Comparison of ENCODE assay signal across 20 mouse cellular contexts in the genomic region with DNA sequence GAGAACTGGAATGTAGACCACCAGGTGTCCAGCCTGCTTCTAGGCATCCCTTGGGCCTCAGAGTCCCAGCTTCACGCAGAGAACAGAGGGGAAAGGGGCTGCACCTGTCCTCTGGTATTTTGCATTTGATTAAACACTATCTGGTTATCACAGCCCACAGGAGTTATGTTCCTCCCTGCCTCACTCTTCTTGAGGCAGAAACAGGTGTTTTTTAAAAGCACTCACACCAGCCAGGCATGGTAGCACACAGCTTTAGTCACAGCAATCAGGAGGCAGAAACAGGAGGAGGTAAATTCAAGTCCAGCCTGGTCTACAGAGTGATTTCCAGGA. TPM values are rescaled to one million over a fixed set of nuclear protein-coding genes. Genes with fewer than 3 reads are reported as not detected.
A peak's percentile ranks its signal among the peaks of the same experiment; 100 is the strongest.
DNase-seq lines count a peak whose midpoint lies in the region; ATAC-seq and TF ChIP-seq lines count a peak whose summit lies in the region.
"Had no signal": no experiment of that assay in that cellular context is flagged by ENCODE, and none has a peak within 500 bp of the region (broad histone marks: within the 10 kb centered on the region; RNA-seq: fewer than 3 reads in every experiment).

No protein-coding gene starts in this region.

- DNase-seq in intestine, embryonic 14.5 days (ENCODE audit: low spot score): peak; percentile 41
- peak; percentile 19 for DNase-seq in limb, embryonic 11.5 days (ENCODE audit: low spot score)
- no peak for DNase-seq in limb, embryonic 10.5 days (ENCODE audit: low spot score)
- DNase-seq in spleen, postnatal 4 days (ENCODE audit: low spot score in 2 of 2): peak; percentile 10 to 59
- no peak for DNase-seq in spleen, postnatal 14 days (ENCODE audit: low spot score in 2 of 2)
- DNase-seq in urinary bladder, adult 2 months (ENCODE audit: low spot score): no peak
- DNase-seq: adrenal gland, postnatal 10 days; forebrain, postnatal 0 days; gastrocnemius, postnatal 14 days; heart, adult 18-20 months; kidney, postnatal 36 days; lung, adult 2 months; lung, postnatal 14 days; midbrain, embryonic 14.5 days; right cerebral cortex, postnatal 25 days had no signal

- H3K36me3 ChIP-seq in intestine, embryonic 14.5 days (ENCODE audit: control insufficient read depth, insufficient read depth, low read length): no peaks in the 10 kb centered on the region
- H3K36me3 ChIP-seq in intestine, postnatal 0 days (ENCODE audit: control insufficient read depth, insufficient read depth): no peaks in the 10 kb centered on the region
- H3K36me3 ChIP-seq in limb, embryonic 11.5 days (ENCODE audit: control insufficient read depth, insufficient read depth, low read length): no peaks in the 10 kb centered on the region
- no peaks in the 10 kb centered on the region for H3K36me3 ChIP-seq in limb, embryonic 10.5 days
- H3K36me3 ChIP-seq: embryonic facial prominence, embryonic 12.5 days; heart, embryonic 13.5 days; hindbrain, embryonic 13.5 days; neural tube, embryonic 12.5 days had no signal

- H3K9me3 ChIP-seq in intestine, embryonic 14.5 days (ENCODE audit: control insufficient read depth, low read length): no peaks in the 10 kb centered on the region
- H3K9me3 ChIP-seq in intestine, postnatal 0 days (ENCODE audit: control insufficient read depth): no peaks in the 10 kb centered on the region
- no peaks in the 10 kb centered on the region for H3K9me3 ChIP-seq in limb, embryonic 11.5 days (ENCODE audit: control insufficient read depth, low read length)
- no peaks in the 10 kb centered on the region for H3K9me3 ChIP-seq in limb, embryonic 10.5 days (replicated peaks)
- H3K9me3 ChIP-seq: embryonic facial prominence, embryonic 12.5 days; heart, embryonic 13.5 days; hindbrain, embryonic 13.5 days; neural tube, embryonic 12.5 days had no signal

- no peak overlapping the region for H3K9ac ChIP-seq in intestine, embryonic 14.5 days (ENCODE audit: low read length)
- no peak overlapping the region for H3K9ac ChIP-seq in intestine, postnatal 0 days (ENCODE audit: low read depth, low read length)
- H3K9ac ChIP-seq in limb, embryonic 11.5 days (ENCODE audit: low read length): no peak overlapping the region
- H3K9ac ChIP-seq: embryonic facial prominence, embryonic 12.5 days had no signal

- ATAC-seq in intestine, embryonic 14.5 days (replicated peaks; ENCODE audit: low FRiP score, low TSS enrichment, low read depth): no peak
- ATAC-seq in intestine, postnatal 0 days: no peak
- ATAC-seq in limb, embryonic 11.5 days (ENCODE audit: insufficient number of reproducible peaks, low FRiP score, low TSS enrichment, low read depth): no peak
- ATAC-seq: forebrain, postnatal 0 days had no signal

- H3K27me3 ChIP-seq in intestine, embryonic 14.5 days (replicated peaks; ENCODE audit: control insufficient read depth, insufficient read depth, low read length): no peaks in the 10 kb centered on the region
- 0 out of 2 replicates have a peak, but pooled peaks cover 3% of the 10 kb centered on the region for H3K27me3 ChIP-seq in intestine, postnatal 0 days (replicated peaks; ENCODE audit: control insufficient read depth, insufficient read depth, low read length)
- no peaks in the 10 kb centered on the region for H3K27me3 ChIP-seq in limb, embryonic 11.5 days (ENCODE audit: control insufficient read depth, insufficient read depth, low read length)
- H3K27me3 ChIP-seq in limb, embryonic 10.5 days (ENCODE audit: low read depth, poor library complexity, severe bottlenecking): peaks cover 28% of the 10 kb centered on the region
- H3K27me3 ChIP-seq: hindbrain, embryonic 13.5 days; neural tube, embryonic 12.5 days had no signal

- WGBS in intestine, embryonic 14.5 days: 64% methylated on average over 1 of the region's 1 CpGs
- 75% methylated on average over 1 of the region's 1 CpGs for WGBS in intestine, postnatal 0 days
- WGBS in limb, embryonic 11.5 days: 45% methylated on average over 1 of the region's 1 CpGs
- WGBS in limb, embryonic 10.5 days: 31% methylated on average over 1 of the region's 1 CpGs

- H3K4me2 ChIP-seq in intestine, embryonic 14.5 days (ENCODE audit: low read length): no peak overlapping the region
- no peak overlapping the region for H3K4me2 ChIP-seq in intestine, postnatal 0 days (replicated peaks; ENCODE audit: low read depth)
- H3K4me2 ChIP-seq in limb, embryonic 11.5 days (ENCODE audit: low read depth, severe bottlenecking): no peak overlapping the region

- TF ChIP-seq CTCF in intestine, postnatal 0 days (IDR thresholded peaks at IDR 0.05; ENCODE audit: low read depth): no peak

- no peak overlapping the region for H3K27ac ChIP-seq in intestine, embryonic 14.5 days (ENCODE audit: low read depth)
- H3K27ac ChIP-seq in intestine, postnatal 0 days (ENCODE audit: low read depth, low read length): no peak overlapping the region
- H3K27ac ChIP-seq in limb, embryonic 11.5 days (replicated peaks; ENCODE audit: low read depth, low read length): no peak overlapping the region
- H3K27ac ChIP-seq in limb, embryonic 10.5 days: no peak overlapping the region

- no peak overlapping the region for H3K4me3 ChIP-seq in intestine, embryonic 14.5 days (ENCODE audit: low read depth, low read length)
- H3K4me3 ChIP-seq in intestine, postnatal 0 days (ENCODE audit: low read depth, low read length): no peak overlapping the region
- H3K4me3 ChIP-seq in limb, embryonic 11.5 days (ENCODE audit: low read depth, low read length): no peak overlapping the region
- no peak overlapping the region for H3K4me3 ChIP-seq in limb, embryonic 10.5 days
- H3K4me3 ChIP-seq: neural tube, embryonic 12.5 days had no signal

- peaks cover 4% of the 10 kb centered on the region; the same call in 1 of the 2 replicates for H3K4me1 ChIP-seq in intestine, embryonic 14.5 days (replicated peaks; ENCODE audit: control insufficient read depth, insufficient read depth, low read length)
- H3K4me1 ChIP-seq in intestine, postnatal 0 days (replicated peaks; ENCODE audit: control insufficient read depth, insufficient read depth, low read length): peaks cover 4% of the 10 kb centered on the region; the same call in 1 of the 2 replicates
- H3K4me1 ChIP-seq in limb, embryonic 11.5 days (ENCODE audit: control insufficient read depth, insufficient read depth, low read length): peaks cover 3% of the 10 kb centered on the region; the same call in 1 of the 2 replicates
- peaks cover 26% of the 10 kb centered on the region for H3K4me1 ChIP-seq in limb, embryonic 10.5 days

RNA-seq across cellular contexts. Expression of gene Ptprj, which starts 1.3 kb away (rescaled TPM):
- 8.3 and 8.5 TPM in 2 replicates for polyA plus RNA-seq in intestine, embryonic 14.5 days (2014; fragmentation: Nextera tagmentation; extraction: Ambion mirVana)
- 3.5 and 4.0 TPM in 2 replicates for polyA plus RNA-seq in intestine, postnatal 0 days (2015; fragmentation: Nextera tagmentation; extraction: Ambion mirVana)
- 1.4 TPM in 2 replicates for polyA plus RNA-seq in limb, embryonic 11.5 days (2014; fragmentation: Nextera tagmentation; extraction: Ambion mirVana)
- polyA plus RNA-seq in limb, embryonic 10.5 days (2016; fragmentation: Nextera tagmentation; extraction: Ambion mirVana): 1.0 and 1.3 TPM in 2 replicates
- 7.1 and 10.1 TPM in 2 replicates for polyA plus RNA-seq in urinary bladder, adult 2 months (2012; rRNA removed)

Comparison
In these comparisons a context has a peak if more than half of its experiments do, and no peak if none do; other contexts are left out.
1. DNase-seq: peak in intestine, embryonic 14.5 days (single experiment), limb, embryonic 11.5 days (single experiment) and spleen, postnatal 4 days (2 of 2); none in limb, embryonic 10.5 days (single experiment), spleen, postnatal 14 days (0 of 2) and urinary bladder, adult 2 months (single experiment).